Mouse (Mus musculus) layer of hippocampus, adult 11-12 months (tissue): ENCODE data around the gene Rnf208.

Experiments used
- DNase-seq: peaks from one replicate; pipeline ENCODE4 v3.0.0; 2022; ENCODE audit warnings: low spot score

The Rnf208 gene

DNA sequence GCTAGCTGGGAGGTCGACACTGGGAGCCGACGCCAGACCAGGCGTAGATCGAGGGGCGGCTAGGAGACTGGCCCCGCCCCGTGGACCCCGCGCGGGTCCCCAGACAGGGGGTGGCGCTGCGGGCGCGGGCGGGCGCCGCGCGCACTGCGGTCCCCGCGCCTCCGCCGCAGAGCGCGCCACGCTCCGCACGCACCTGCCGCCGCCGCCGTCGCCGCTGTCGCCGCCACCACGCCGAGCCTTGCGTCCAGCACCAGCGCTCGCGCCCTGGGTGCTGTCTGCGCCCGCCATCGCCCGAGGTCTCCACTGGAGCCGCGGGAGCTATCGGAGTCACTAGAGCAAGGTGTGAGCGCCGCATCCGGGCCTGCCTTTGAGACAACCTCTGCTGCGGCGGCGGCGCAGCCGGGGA, at the start of gene Rnf208, which contains the start of gene Cysrt1:
Rnf208 (plus strand) TSS at position 155 of the 406 bp plus-strand sequence.
Cysrt1 (minus strand) TSS at position 352 of the 406 bp plus-strand sequence.
- no peak for DNase-seq

DNA sequence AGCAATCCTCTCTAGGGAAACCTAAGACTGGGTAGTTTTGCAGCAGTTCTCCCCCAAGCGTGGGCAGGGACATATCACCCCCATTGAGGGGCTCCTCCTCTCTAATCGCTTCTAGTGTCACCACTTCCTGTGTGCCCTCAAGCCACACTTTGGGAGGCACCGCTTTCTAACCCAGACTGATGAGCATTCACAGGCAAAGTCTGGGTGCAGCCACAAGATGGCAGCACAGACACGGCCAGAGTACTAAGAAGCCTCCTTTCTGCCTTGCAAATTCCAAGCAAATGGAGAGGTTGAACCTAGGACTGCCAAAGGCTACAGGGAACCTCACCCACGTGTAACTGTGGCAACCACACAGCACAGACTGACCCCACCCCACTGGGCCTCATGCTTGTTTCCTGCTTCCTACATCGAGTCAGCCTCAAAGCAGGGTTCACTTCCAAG, 48.7 kb upstream of the Rnf208 start:
- peak; percentile 88 for DNase-seq

- DNase-seq: no peak
These were observed 48.0 kb upstream of the Rnf208 start for GRCm38 (mm10) chr2:25194006-25194405.

- no peak for DNase-seq
These were observed 47.4 kb upstream of the Rnf208 start for GRCm38 (mm10) chr2:25194486-25195171.

GRCm38 (mm10) chr2:25195211-25196156, 46.6 kb upstream of the Rnf208 start:
- no peak for DNase-seq

DNA sequence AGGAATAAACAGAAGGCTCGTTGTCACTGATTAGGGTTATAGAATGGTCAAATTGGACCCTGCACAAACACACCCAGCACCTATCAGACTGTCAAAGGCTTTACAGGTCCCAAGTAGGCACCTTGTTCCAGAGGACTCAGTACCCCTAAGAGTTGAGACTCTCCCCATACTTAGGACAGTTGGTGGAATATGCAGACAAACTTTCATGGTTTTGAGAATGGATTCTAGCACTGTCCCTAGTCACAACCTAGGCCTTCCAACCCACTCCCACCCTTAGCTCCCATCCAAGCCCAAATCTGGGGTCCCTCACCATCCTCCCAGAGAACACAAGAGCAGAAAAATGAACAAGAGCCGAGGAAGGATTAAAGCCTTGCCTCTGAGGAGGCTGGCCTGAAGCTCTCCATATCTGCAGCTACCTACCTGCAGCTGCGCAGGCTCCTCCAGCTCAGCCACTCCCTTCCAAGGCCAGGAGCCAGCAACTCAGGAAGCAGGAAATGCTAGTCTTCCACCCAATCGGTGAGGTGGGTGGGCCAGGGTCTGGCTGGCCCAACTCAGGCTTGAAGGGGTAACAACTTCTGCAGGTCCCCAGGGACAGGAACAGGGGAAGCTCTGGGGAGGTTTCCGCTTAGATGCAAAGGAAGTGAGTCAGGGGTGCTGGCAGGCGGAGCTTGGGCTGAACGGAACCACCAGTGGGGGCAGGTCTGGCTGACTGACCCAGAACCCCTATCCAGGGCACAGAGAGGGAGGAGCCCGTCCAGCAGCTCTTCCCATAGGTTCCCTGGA, 45.7 kb upstream of the Rnf208 start, which contains the start of gene Tor4a:
Tor4a (minus strand) TSS at position 715 of the 783 bp plus-strand sequence.
- peak; percentile 49 for DNase-seq

DNA sequence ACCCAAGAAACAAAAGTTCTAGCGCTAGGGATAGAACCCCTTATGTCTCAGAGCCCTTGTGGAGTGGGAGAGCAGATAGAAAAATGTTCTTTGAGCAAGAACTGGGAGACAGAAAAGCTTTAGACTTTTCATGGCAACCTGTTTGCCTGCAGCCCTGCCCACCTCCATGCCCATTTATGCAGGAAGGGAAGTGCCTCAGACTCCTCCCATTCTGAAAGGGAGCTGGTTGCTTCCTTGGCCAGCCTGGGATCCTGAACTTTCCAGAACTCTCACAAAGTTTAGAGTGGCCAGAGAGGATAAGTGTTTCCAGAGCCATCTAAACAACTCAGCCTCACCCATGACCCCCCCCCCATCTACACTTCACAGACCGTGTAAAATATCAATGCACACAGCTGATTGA, 44.9 kb upstream of the Rnf208 start:
- DNase-seq: no peak

DNA sequence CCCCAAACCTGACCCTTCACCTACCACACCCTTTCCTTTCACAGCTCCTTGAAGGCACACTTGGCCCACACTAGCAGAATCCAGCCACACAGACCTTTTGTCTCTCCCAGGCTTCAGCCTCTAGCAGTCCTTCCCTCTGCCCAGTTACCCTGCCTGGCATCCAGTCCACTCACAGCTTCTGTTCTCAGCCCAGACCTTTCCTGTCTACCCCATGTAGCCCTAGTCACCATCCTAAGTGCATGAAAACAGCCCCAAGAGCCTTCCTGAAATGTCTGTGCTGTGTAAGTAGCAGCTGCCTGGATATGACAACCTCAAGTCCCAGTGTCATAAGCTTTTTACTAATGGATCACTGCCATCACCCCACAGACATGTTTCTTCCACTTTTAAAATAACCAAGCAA, 44.1 kb upstream of the Rnf208 start:
- DNase-seq: no peak

GRCm38 (mm10) chr2:25200631-25201030, 41.4 kb upstream of the Rnf208 start:
- DNase-seq: no peak

DNA sequence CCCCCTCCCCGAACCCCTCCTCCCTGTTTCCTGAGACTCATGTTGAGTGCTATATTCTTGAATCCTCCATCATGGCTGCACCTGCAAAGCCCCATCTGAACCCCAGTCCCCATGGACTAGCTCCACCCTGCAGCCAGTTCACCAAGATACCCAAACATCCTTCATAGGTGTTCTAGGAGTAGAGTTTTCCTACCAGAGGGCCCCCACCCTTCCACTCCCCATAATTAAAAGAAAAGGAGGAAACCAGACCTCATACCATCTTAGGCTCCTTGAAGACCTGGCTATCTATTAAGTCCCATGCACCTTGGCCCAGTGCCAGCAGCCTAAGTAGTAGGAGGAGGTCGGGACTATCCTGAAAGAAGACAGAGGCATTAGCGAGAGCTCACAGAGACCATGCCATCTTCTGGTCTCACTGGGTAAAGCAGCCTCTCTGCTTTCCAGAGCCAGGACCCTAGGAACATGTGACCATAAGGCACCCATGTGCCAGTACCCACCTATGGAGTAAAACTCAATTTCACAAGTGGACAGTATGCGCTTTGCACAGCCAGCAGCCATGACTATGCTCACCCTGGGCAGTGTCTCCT, 38.3 kb upstream of the Rnf208 start:
- no peak for DNase-seq

GRCm38 (mm10) chr2:25207593-25207992, 34.5 kb upstream of the Rnf208 start:
- no peak for DNase-seq

GRCm38 (mm10) chr2:25210686-25211085, 31.4 kb upstream of the Rnf208 start:
- no peak for DNase-seq

DNA sequence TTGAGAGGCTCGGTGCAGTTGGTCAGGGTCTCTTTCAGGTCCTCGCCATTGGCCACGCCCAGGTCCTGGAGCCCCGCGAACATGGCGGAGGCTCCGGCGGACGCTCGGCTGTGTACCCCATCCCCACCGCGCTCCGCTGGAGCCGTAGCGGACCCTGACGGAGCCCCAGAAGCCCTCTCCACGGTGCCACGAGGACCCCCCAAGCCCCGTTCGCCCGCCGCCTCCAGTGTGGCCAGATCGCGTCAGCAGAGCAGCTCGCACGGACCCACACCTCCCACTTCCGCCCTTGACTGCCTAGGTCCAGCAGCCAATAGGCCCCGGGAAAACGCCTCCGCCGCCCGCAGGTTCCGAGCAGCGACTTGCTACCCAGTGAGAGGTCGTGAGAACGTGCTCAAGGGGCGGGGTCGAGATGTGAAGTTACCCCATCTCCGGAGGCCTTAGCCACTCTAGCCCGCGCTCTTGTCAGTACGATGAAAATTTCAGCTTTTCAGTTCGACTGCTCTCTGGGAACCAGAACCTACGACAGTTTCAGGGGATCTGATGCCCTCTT, 30.9 kb upstream of the Rnf208 start, which contains the start of gene Nelfb:
Nelfb (minus strand) TSS at position 369 of the 550 bp plus-strand sequence.
- DNase-seq: peak; percentile 86

GRCm38 (mm10) chr2:25213266-25213865, 28.7 kb upstream of the Rnf208 start:
- DNase-seq: no peak

DNA sequence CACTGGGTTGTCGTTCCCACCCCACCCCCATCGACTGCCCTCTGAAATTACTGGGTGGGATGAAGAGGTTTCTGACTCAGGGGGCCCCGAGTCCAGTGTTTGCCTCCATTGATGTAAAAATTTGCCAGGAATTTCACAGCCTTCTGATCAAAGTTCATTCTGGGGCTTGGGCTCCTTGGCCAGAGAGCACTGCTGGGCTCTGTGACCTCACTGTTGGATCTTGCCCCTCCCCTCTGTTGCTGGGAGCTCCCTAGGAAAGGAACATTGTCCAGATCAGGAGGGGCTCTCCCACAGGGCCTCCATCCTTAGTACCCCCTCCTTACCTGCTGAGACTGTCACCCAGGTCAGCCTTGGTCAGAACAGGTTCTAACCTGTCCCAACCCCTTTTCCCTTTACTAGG, 27.6 kb upstream of the Rnf208 start, which contains the start of gene Stpg3:
Stpg3 (minus strand) TSS at position 194 of the 400 bp plus-strand sequence.
- DNase-seq: no peak

GRCm38 (mm10) chr2:25217666-25218065, 24.4 kb upstream of the Rnf208 start:
- DNase-seq: no peak

DNA sequence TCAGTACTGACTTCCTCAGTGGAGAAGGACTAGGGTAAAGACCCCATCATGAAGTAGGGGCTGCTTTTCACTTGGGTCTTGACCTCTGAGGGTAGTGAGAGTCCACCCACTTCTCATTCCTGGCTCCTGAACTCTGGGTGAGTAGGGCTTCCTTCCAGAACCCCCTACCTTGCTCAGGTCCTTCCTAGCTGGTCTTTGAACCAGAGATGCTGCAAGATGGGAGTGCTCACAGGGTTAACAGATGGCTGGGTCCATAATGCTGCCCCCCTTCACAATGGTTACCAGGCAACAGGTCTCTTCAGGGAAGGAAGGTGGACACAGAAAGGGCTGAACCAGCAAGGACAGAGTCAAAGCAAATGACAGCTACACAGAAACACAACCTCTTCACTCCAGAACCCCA, 23.6 kb upstream of the Rnf208 start, which contains the start of gene Fam166a:
Fam166a (plus strand) TSS at position 301 of the 400 bp plus-strand sequence.
- DNase-seq: no peak

- DNase-seq: no peak
These were observed 20.7 kb upstream of the Rnf208 start for GRCm38 (mm10) chr2:25221331-25221772.

DNA sequence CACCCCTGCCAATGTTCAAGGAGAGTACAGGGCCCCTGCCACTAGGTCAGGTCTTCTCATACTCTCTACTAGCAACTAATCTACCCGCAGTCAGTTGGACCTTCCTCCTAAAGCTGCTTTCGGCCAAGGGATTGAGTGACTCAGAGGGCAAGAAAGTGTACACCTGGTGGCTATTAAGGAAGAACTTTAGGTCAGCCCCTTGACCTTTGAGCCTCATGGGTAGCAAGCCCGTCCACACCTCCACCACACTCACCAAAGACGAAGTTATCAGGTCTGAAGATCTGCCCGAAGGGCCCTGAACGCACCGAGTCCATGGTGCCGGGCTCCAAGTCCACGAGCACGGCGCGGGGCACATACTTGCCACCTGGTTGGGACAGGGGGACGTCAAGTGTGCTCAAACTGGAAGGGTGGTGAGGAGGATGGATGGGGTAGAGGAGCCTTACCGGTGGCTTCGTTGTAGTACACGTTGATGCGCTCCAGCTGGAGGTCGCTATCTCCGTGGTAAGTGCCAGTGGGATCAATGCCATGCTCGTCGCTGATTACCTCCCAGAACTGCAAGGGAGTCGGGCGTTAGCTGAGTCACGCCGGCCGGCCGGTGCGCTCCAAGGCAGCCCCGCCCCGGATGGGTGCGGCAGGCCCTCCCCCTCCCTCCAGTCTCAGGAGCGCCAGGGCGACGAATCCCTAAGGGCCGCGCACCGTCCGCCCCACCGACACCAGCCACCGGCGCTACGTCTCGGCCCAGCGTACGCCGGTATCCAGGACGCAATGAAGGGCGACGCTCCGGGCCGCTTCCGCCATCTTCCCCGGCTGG, 18.2 kb upstream of the Rnf208 start:
- DNase-seq: peak; percentile 76

DNA sequence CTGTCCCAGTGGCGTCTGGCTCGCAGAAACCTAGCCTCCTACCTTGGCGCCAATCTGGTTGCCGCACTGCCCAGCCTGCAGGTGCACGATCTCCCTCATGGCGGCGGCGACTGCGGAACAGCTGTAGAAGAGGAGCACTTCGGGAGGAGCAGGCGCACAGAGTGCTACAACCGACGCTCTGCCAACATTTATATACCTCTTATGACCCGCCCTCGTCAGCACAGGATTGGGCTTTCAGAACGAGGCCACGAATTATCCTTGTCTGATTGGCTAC, 17.6 kb upstream of the Rnf208 start, which contains the start of gene Tubb4b:
Tubb4b (minus strand) TSS at position 211 of the 274 bp plus-strand sequence.
- DNase-seq: no peak
